Mouse (Mus musculus): ENCODE measurements around the gene Gap43. TPM values are rescaled to one million over a fixed set of nuclear protein-coding genes. Genes with fewer than 3 reads are reported as not detected.
"Not testable (repeated sequence)": the region's sequence is repeated elsewhere in the genome, so short reads cannot be mapped to it uniquely, and the experiment has no call there.

Gap43 gene
- polyA plus RNA-seq, 1 experiment from 2014 or later: 375 TPM

- 97% methylated on average over 5 of the region's 5 CpGs for WGBS
- H3K9me3 ChIP-seq (ENCODE audit: control insufficient read depth, low read length): no peaks in the 10 kb centered on the region
- H3K27me3 ChIP-seq (ENCODE audit: control insufficient read depth, insufficient read depth, low read length): no peaks in the 10 kb centered on the region
- ATAC-seq (ENCODE audit: low FRiP score) (no peak), DNase-seq (ENCODE audit: low spot score) (no peak)
- no peaks in the 10 kb centered on the region for H3K4me1 ChIP-seq (replicated peaks; ENCODE audit: control insufficient read depth, insufficient read depth, low read length)
- H3K9ac ChIP-seq (ENCODE audit: low read depth, low read length): no peak overlapping the region
- no peak overlapping the region for H3K4me3 ChIP-seq (ENCODE audit: low read depth, low read length)
- no peaks in the 10 kb centered on the region for H3K36me3 ChIP-seq (ENCODE audit: control insufficient read depth, insufficient read depth, low read length)
- H3K27ac ChIP-seq (ENCODE audit: low read depth, low read length): no peak overlapping the region
- no peak overlapping the region for H3K4me2 ChIP-seq (replicated peaks; ENCODE audit: low read depth, low read length)
These were observed 77.4 kb downstream of the Gap43 start for GRCm38 (mm10) chr16:42262935-42263542.

DNA sequence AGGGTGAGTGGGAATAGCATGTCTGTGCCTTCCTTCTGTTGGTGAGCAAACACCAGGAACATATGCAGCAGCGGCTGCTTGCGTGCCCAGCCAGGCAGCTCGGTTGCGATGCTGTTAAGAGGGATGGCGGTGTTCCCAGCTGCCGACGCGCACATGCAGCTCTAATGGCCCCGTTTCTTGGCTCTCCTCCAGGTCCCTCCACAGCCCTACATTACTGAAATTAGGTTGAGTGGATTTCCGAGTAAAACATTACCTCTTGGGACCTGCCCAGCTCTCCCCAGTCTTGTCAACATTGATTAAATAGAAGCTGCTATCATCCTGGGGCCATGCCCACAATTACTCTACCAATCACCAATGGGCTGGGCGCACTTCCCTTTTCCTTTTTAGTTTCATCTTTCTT is 84.8 kb downstream of the Gap43 start:
- DNase-seq (ENCODE audit: low spot score): peak; percentile 17
- Histone ChIP-seq H3K4me2 (replicated peaks; ENCODE audit: low read depth, low read length) (no peak overlapping the region), H3K4me1 (replicated peaks; ENCODE audit: control insufficient read depth, insufficient read depth, low read length) (no peaks in the 10 kb centered on the region), H3K9ac (ENCODE audit: low read depth, low read length) (no peak overlapping the region), H3K27ac (ENCODE audit: low read depth, low read length) (0 out of 2 replicates have a peak overlapping the region, but pooled peaks have one; percentile 24), H3K27me3 (ENCODE audit: control insufficient read depth, insufficient read depth, low read length) (no peaks in the 10 kb centered on the region), H3K36me3 (ENCODE audit: control insufficient read depth, insufficient read depth, low read length) (no peaks in the 10 kb centered on the region), H3K9me3 (ENCODE audit: control insufficient read depth, low read length) (no peaks in the 10 kb centered on the region), H3K4me3 (ENCODE audit: low read depth, low read length) (no peak overlapping the region)
- ATAC-seq (ENCODE audit: low FRiP score): peak; percentile 43; the same call in 1 of the 2 replicates
- 77% methylated on average over 11 of the region's 11 CpGs for WGBS

GRCm38 (mm10) chr16:42255222-42255621 is 85.2 kb downstream of the Gap43 start:
- WGBS: 85% methylated on average over 3 of the region's 3 CpGs
- no peaks in the 10 kb centered on the region for H3K36me3 ChIP-seq (ENCODE audit: control insufficient read depth, insufficient read depth, low read length)
- H3K9ac ChIP-seq (ENCODE audit: low read depth, low read length): no peak overlapping the region
- no peak overlapping the region for H3K27ac ChIP-seq (ENCODE audit: low read depth, low read length)
- DNase-seq (ENCODE audit: low spot score) (no peak), ATAC-seq (ENCODE audit: low FRiP score) (no peak)
- H3K27me3 ChIP-seq (ENCODE audit: control insufficient read depth, insufficient read depth, low read length): no peaks in the 10 kb centered on the region
- H3K4me1 ChIP-seq (replicated peaks; ENCODE audit: control insufficient read depth, insufficient read depth, low read length): no peaks in the 10 kb centered on the region
- H3K4me2 ChIP-seq (replicated peaks; ENCODE audit: low read depth, low read length): no peak overlapping the region
- H3K4me3 ChIP-seq (ENCODE audit: low read depth, low read length): no peak overlapping the region
- no peaks in the 10 kb centered on the region for H3K9me3 ChIP-seq (ENCODE audit: control insufficient read depth, low read length)

DNA sequence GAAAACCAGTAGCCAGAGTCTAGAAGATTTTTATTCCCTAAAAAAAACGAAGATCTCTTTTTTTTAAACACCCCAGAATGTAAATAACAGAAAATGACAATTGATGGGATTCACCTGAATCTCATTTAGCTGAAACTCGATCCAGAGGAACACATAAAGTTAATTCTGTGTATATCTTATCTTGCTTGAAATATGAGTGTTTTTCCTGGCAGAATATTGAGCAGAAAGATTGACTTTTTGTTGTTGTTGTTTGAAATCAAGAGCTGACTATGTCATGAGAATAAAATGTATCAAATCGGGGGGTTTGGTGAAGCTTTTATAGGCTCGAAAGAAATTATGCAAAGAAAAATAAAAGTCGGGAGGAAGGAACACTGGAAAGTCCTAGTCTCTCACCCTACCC is 88.2 kb downstream of the Gap43 start:
- H3K27ac ChIP-seq (ENCODE audit: low read depth, low read length): no peak overlapping the region
- WGBS: 81% methylated on average over 5 of the region's 5 CpGs
- H3K4me1 ChIP-seq (replicated peaks; ENCODE audit: control insufficient read depth, insufficient read depth, low read length): no peaks in the 10 kb centered on the region
- no peak overlapping the region for H3K4me2 ChIP-seq (replicated peaks; ENCODE audit: low read depth, low read length)
- H3K27me3 ChIP-seq (ENCODE audit: control insufficient read depth, insufficient read depth, low read length): no peaks in the 10 kb centered on the region
- no peak overlapping the region for H3K9ac ChIP-seq (ENCODE audit: low read depth, low read length)
- H3K36me3 ChIP-seq (ENCODE audit: control insufficient read depth, insufficient read depth, low read length): no peaks in the 10 kb centered on the region
- no peaks in the 10 kb centered on the region for H3K9me3 ChIP-seq (ENCODE audit: control insufficient read depth, low read length)
- no peak for DNase-seq (ENCODE audit: low spot score)
- no peak overlapping the region for H3K4me3 ChIP-seq (ENCODE audit: low read depth, low read length)
- no peak for ATAC-seq (ENCODE audit: low FRiP score)

DNA sequence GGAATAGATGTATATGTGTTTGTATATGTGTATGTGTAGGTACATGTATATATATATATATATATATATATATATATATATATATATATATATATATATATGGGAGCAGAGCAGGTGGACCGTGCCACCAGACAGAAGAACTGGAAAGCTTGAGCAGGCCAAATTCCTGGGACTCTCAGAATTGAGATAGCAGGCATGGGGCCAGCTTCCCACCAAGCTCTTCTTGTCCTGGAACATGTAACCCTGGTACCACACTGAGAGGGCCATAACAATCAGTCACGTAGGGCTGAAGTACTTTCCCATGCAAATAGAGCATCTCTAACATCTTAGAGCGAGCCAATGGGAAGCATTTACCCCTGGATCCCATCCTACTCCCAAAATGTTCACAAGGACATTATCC is 96.3 kb downstream of the Gap43 start:
- not testable (repeated sequence) for H3K9ac ChIP-seq (ENCODE audit: low read depth, low read length); H3K9me3 ChIP-seq (ENCODE audit: control insufficient read depth, low read length); H3K27ac ChIP-seq (ENCODE audit: low read depth, low read length); DNase-seq (ENCODE audit: low spot score); H3K36me3 ChIP-seq (ENCODE audit: control insufficient read depth, insufficient read depth, low read length); H3K27me3 ChIP-seq (ENCODE audit: control insufficient read depth, insufficient read depth, low read length); H3K4me2 ChIP-seq (replicated peaks; ENCODE audit: low read depth, low read length); ATAC-seq (ENCODE audit: low FRiP score); H3K4me1 ChIP-seq (replicated peaks; ENCODE audit: control insufficient read depth, insufficient read depth, low read length); H3K4me3 ChIP-seq (ENCODE audit: low read depth, low read length)
- WGBS: 79% methylated on average over 3 of the region's 3 CpGs

DNA sequence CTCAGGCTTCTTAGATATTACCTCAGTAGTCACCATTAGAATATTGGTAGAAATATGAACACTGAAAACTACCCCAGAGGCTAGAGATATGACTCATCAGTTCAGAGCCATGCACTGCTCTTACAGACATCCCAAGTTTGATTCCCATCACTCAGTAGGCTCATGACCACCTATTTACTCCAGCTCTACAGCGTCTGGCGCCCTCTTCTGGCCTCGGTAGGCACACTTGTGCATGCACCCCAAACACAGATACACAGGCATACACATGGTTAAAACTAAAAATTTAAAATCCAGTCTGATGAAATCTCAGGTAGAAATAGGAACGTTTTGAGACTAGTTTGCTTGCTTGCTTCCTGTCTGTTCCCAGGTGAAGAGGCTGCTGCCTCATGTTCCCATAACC is 109.1 kb downstream of the Gap43 start:
- DNase-seq (ENCODE audit: low spot score) (no peak), ATAC-seq (ENCODE audit: low FRiP score) (no peak)
- Histone ChIP-seq H3K27me3 (ENCODE audit: control insufficient read depth, insufficient read depth, low read length) (no peaks in the 10 kb centered on the region), H3K4me1 (replicated peaks; ENCODE audit: control insufficient read depth, insufficient read depth, low read length) (no peaks in the 10 kb centered on the region), H3K4me3 (ENCODE audit: low read depth, low read length) (no peak overlapping the region), H3K9ac (ENCODE audit: low read depth, low read length) (no peak overlapping the region), H3K9me3 (ENCODE audit: control insufficient read depth, low read length) (no peaks in the 10 kb centered on the region), H3K36me3 (ENCODE audit: control insufficient read depth, insufficient read depth, low read length) (no peaks in the 10 kb centered on the region), H3K4me2 (replicated peaks; ENCODE audit: low read depth, low read length) (no peak overlapping the region), H3K27ac (ENCODE audit: low read depth, low read length) (no peak overlapping the region)
- WGBS: 71% methylated on average over 4 of the region's 4 CpGs
